Mouse (Mus musculus) C2C12 (cell line): ENCODE results near the gene Mrps5. TPM values are rescaled to one million over a fixed set of nuclear protein-coding genes. Genes with fewer than 3 reads are reported as not detected.

Source experiments
- H3K27me3 ChIP-seq: one replicate; pipeline ENCODE4 v1.6.1; 2011; ENCODE audit not compliant: control insufficient read depth, insufficient read depth, insufficient read length
- H3K36me3 ChIP-seq: one replicate; pipeline ENCODE4 v1.6.1; 2011; ENCODE audit not compliant: control insufficient read depth, insufficient read depth
- H3K4me3 ChIP-seq: one replicate; pipeline ENCODE4 v1.5.1; 2011; ENCODE audit warnings: mild to moderate bottlenecking, control low read depth; ENCODE audit not compliant: poor library complexity, insufficient read depth, severe bottlenecking
- H3K79me2 ChIP-seq: one replicate; pipeline ENCODE4 v1.6.1; 2011; ENCODE audit not compliant: control insufficient read depth, insufficient read depth
- H3K79me3 ChIP-seq: one replicate; pipeline ENCODE4 v1.6.1; 2011; ENCODE audit warnings: low read depth, control low read depth
- H3ac ChIP-seq: one replicate; pipeline ENCODE3; 2011; ENCODE audit warnings: low read depth; ENCODE audit not compliant: control insufficient read depth, insufficient read length
- CEBPB ChIP-seq: IDR thresholded peaks from one replicate; pipeline ENCODE4 v1.6.1; 2011; ENCODE audit warnings: low read depth, mild to moderate bottlenecking, control low read depth, moderate library complexity
- CTCF ChIP-seq: IDR thresholded peaks from one replicate; pipeline ENCODE4 v1.5.1; 2011; ENCODE audit not compliant: control insufficient read depth, insufficient read depth, insufficient read length
- FOSL1 ChIP-seq: IDR thresholded peaks from one replicate; pipeline ENCODE4 v1.8.0; 2011; ENCODE audit warnings: mild to moderate bottlenecking, low read length; ENCODE audit not compliant: poor library complexity, insufficient read depth, severe bottlenecking
- MAX ChIP-seq: IDR thresholded peaks from one replicate; pipeline ENCODE4 v1.6.1; 2011; ENCODE audit warnings: mild to moderate bottlenecking, control low read depth
- MYOD1 ChIP-seq: IDR thresholded peaks from one replicate; pipeline ENCODE4 v1.6.1; 2011; ENCODE audit warnings: low read depth; ENCODE audit not compliant: control insufficient read depth, insufficient read length
- MYOG ChIP-seq: IDR thresholded peaks from one replicate; pipeline ENCODE4 v1.6.1; 2011; ENCODE audit not compliant: control insufficient read depth, insufficient read length; ENCODE audit errors: extremely low read depth
- USF1 ChIP-seq: IDR thresholded peaks from one replicate; pipeline ENCODE4 v1.6.1; 2011; ENCODE audit warnings: low read depth, mild to moderate bottlenecking, control low read depth, moderate library complexity
- long read RNA-seq, 2 experiments: library from polyadenylated mRNA; unstranded; transcript quantifications; one replicate each; pipeline ENCODE4 v2.0.0; 2019 to 2020
- polyA plus RNA-seq: library from polyadenylated mRNA; unstranded; fragments of >200 nt; fragmentation: generic; extraction: Trizol; gene quantifications from one replicate; pipeline ENCODE4 v1.2.1, GENCODE M21; 2012; ENCODE audit warnings: missing spikeins

The Mrps5 gene
- 66.1 TPM for polyA plus RNA-seq
- long read RNA-seq, experiment 1, full-length matches to known transcripts = 58 of 67 reads
- long read RNA-seq, experiment 1, partial matches to known transcripts = 5 of 67 reads
- long read RNA-seq, experiment 1, other reads (novel, unspliced or antisense) = 4 of 67 reads
- long read RNA-seq, experiment 2, full-length matches to known transcripts = 273 of 288 reads
- long read RNA-seq, experiment 2, partial matches to known transcripts = 2 of 288 reads
- long read RNA-seq, experiment 2, other reads (novel, unspliced or antisense) = 13 of 288 reads

DNA sequence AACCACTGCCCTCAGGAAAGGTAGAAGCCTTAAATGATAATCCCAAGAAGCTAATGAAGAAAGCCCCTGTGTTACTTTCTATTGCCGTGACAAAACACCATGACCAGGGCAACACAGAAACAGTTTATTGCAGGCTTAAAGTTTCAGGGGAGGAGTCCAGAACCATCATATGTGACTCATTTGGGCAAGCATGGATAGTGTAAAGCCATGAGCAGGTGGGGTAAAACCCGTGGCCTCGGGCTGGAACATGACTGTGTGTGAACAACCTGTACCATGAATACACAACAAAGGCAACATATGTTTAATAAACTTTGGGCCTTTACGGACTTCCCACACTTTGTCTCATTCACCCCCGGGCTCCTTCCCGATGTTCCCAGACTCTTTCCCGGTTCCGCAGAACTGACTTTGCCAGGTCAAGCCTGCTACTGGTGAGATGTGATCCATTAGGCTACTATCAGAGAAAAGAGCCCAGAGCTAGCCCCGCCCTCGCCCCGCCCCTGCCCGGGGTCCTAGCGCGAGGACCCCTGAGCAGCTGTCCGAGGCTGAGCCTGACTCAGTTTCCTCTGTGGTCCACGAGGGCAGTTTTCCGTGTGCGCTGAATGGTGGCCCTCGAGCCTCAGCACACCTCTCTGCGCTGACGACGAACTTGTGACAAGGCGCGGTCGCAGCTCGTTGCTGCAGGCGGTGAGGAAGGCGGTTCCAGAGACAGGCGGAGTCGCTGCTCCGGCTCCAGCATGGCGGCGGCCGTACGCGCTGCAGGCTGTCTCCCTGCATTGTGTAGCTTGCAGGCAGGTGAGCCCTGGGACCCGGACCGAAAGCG, at the start of gene Mrps5, which contains the start of gene Zfp661:
Gene Mrps5, plus strand, starts transcription at position 529 of the 820 bp plus-strand sequence.
Gene Zfp661, minus strand, starts transcription at position 401 of the 820 bp plus-strand sequence.
- peaks cover 28% of the 10 kb centered on the region for H3K79me3 ChIP-seq
- H3K79me2 ChIP-seq = peaks cover 47% of the 10 kb centered on the region
- peak within 1 kb of the TSS; percentile 98 for H3K4me3 ChIP-seq
- peak within 1 kb of the TSS; percentile 98 for H3ac ChIP-seq
- H3K36me3 ChIP-seq = no peaks in the 10 kb centered on the region
- no peak for TF ChIP-seq FOSL1
- TF ChIP-seq MAX = peak; percentile 99
- TF ChIP-seq CTCF = no peak
- no peak for TF ChIP-seq MYOG
- H3K27me3 ChIP-seq = no peaks in the 10 kb centered on the region

DNA sequence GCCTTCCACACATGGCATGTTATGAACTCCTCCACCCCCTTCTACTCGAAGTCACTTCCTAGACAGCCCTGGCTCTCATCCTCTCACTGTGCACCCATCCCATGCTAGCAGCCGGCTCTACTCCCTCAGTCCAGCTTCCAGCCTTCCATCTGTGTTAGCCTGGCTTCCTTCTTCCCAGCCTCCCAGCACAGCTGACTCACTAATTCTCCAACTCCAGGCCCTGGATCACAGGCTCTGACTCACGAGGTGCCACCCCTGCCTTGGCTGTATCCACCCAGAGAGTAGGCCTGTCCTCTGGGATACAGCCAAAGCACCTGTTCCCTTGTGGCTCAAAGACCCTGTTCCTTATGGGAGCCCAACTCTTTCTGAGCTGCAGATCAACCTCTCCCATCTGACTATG, 49.5 kb upstream of the Mrps5 start:
- Histone ChIP-seq H3K27me3 (peaks cover 67% of the 10 kb centered on the region), H3K79me2 (no peaks in the 10 kb centered on the region), H3ac (no peak overlapping the region), H3K79me3 (no peaks in the 10 kb centered on the region), H3K4me3 (no peak overlapping the region), H3K36me3 (no peaks in the 10 kb centered on the region)
- TF ChIP-seq MYOG (no peak), MYOD1 (no peak), CEBPB (no peak), MAX (no peak), FOSL1 (no peak), USF1 (no peak), CTCF (no peak)

DNA sequence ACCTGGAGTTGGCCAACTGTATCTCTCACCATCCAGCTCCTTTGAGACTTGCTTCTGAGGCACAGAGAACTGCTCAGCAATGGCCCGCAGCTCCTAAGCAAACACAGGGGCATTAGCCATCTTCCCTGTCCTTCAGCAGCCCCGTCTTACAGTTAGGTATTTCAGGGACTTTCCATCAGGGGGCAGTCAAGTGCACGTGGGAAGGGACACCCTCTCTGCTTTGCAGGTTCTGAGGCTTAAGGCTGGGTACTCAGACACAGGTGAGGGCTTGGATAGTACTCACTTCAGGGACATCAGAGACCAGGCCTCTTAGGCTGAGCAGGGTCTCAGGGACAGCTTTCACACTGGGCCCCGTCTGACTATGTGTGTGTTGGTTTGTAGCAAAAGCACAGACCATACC, 47.5 kb upstream of the Mrps5 start:
- Histone ChIP-seq H3K36me3 (no peaks in the 10 kb centered on the region), H3ac (no peak overlapping the region), H3K79me3 (no peaks in the 10 kb centered on the region), H3K79me2 (no peaks in the 10 kb centered on the region), H3K27me3 (peaks cover 84% of the 10 kb centered on the region), H3K4me3 (no peak overlapping the region)
- TF ChIP-seq FOSL1 (no peak), MYOD1 (no peak), USF1 (no peak), MYOG (no peak), CEBPB (no peak), CTCF (no peak), MAX (no peak)

DNA sequence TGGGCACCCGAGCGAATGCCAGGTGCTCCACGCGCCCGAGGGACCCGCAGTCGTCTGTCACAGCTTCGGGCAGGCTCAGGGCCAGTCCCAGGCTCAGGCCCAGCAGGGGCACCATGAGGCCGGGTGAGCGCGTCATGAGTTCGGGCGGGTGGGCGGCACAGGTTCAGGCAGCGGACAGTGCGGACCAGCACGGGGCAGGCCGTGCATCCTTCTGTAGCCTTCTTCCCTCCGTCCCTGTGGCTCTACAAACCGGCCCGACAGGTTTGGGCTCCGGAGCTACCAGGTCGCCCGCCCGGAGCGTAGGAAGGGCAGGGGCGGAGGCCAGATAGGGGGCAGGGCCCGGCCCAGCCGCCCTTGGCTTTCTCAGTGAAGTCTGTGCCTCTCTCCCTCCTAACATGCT, 45.8 kb upstream of the Mrps5 start, which contains the start of gene Prom2:
Gene Prom2, minus strand, starts transcription at position 283 of the 400 bp plus-strand sequence.
- Histone ChIP-seq H3ac (no peak within 1 kb of the TSS), H3K79me2 (no peaks in the 10 kb centered on the region), H3K36me3 (no peaks in the 10 kb centered on the region), H3K27me3 (peaks cover 83% of the 10 kb centered on the region), H3K4me3 (no peak within 1 kb of the TSS), H3K79me3 (no peaks in the 10 kb centered on the region)
- TF ChIP-seq MYOD1 = no peak
- no peak for TF ChIP-seq FOSL1
- TF ChIP-seq CEBPB = no peak
- no peak for TF ChIP-seq CTCF
- TF ChIP-seq USF1 = no peak
- no peak for TF ChIP-seq MYOG
- TF ChIP-seq MAX = no peak

DNA sequence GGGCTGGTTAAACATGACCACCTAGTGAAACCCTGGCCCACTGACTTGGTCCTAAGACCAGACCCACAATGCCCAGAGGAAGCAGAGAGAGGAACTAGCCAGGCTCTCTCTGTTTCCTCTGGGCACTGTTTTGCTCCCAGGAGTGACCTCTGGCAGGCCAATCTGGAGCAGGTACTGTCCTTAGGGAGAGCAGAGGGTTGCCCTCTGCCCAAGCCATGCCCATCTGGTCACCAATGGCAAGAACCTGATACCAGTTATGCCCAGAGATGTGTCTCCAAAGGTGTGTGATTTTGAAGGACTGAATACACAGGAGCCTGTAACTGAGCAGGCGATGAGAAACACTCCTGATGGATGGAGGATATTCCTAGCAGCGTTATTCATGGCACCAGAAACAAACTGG, 45.3 kb upstream of the Mrps5 start:
- H3K4me3 ChIP-seq = no peak overlapping the region
- no peaks in the 10 kb centered on the region for H3K79me3 ChIP-seq
- H3ac ChIP-seq = no peak overlapping the region
- H3K27me3 ChIP-seq = peaks cover 79% of the 10 kb centered on the region
- TF ChIP-seq USF1 (no peak), MYOG (no peak), FOSL1 (no peak), MYOD1 (no peak), CTCF (no peak), MAX (no peak), CEBPB (no peak)
- no peaks in the 10 kb centered on the region for H3K36me3 ChIP-seq
- H3K79me2 ChIP-seq = no peaks in the 10 kb centered on the region
